Mouse (Mus musculus) heart, embryonic 15.5 days (tissue): ENCODE measurements around the gene Ces3a. TPM values are rescaled to one million over a fixed set of nuclear protein-coding genes. Genes with fewer than 3 reads are reported as not detected.

ENCODE experiments used
- ATAC-seq: fragments of 200-750 bp; cut with Nextera tagmentation; replicated peaks from 2 replicates; pipeline ENCODE4 v1.8.0; 2017; ENCODE audit warnings: low read depth, moderate TSS enrichment; ENCODE audit not compliant: insufficient number of reproducible peaks, insufficient read depth, low FRiP score
- H3K27ac ChIP-seq: fragments of 300-500 bp; sonication (generic); 2 replicates; pipeline ENCODE4 v1.5.1; 2015; ENCODE audit warnings: mild to moderate bottlenecking, inconsistent platforms
- H3K27me3 ChIP-seq: fragments of 300-500 bp; sonication (generic); 2 replicates; pipeline ENCODE4 v1.6.1; 2015; ENCODE audit warnings: inconsistent platforms
- H3K36me3 ChIP-seq: fragments of 300-500 bp; sonication (generic); 2 replicates; pipeline ENCODE4 v1.6.1; 2015; ENCODE audit warnings: mild to moderate bottlenecking, inconsistent platforms
- H3K4me1 ChIP-seq: fragments of 300-500 bp; sonication (generic); replicated peaks from 2 replicates; pipeline ENCODE4 v1.6.1; 2015; ENCODE audit warnings: inconsistent platforms
- H3K4me2 ChIP-seq: fragments of 300-500 bp; sonication (generic); 2 replicates; pipeline ENCODE4 v1.6.1; 2015; ENCODE audit warnings: inconsistent platforms, mild to moderate bottlenecking, moderate library complexity
- H3K4me3 ChIP-seq: fragments of 300-500 bp; sonication (generic); 2 replicates; pipeline ENCODE4 v1.5.1; 2015; ENCODE audit warnings: mild to moderate bottlenecking, inconsistent platforms
- H3K9ac ChIP-seq: fragments of 300-500 bp; sonication (generic); 2 replicates; pipeline ENCODE4 v1.6.1; 2015; ENCODE audit warnings: mild to moderate bottlenecking, inconsistent platforms
- H3K9me3 ChIP-seq: fragments of 300-500 bp; sonication (generic); replicated peaks from 2 replicates; pipeline ENCODE4 v1.6.1; 2016; ENCODE audit warnings: inconsistent platforms
- WGBS: fragments of 180-500 bp; shearing (Covaris S2); methylation state at CpG from one replicate; pipeline ENCODE4 v1.1.7; 2015; ENCODE audit warnings: mixed read lengths; 5-methylcytosine and 5-hydroxymethylcytosine counted together
- polyA plus RNA-seq: library from polyadenylated mRNA; unstranded; fragments of >200 nt; fragmentation: Nextera tagmentation; extraction: Ambion mirVana; gene quantifications from 2 replicates; pipeline ENCODE4 v1.2.1, GENCODE M21; 2015

The Ces3a gene
- not detected in 2 replicates for polyA plus RNA-seq

DNA sequence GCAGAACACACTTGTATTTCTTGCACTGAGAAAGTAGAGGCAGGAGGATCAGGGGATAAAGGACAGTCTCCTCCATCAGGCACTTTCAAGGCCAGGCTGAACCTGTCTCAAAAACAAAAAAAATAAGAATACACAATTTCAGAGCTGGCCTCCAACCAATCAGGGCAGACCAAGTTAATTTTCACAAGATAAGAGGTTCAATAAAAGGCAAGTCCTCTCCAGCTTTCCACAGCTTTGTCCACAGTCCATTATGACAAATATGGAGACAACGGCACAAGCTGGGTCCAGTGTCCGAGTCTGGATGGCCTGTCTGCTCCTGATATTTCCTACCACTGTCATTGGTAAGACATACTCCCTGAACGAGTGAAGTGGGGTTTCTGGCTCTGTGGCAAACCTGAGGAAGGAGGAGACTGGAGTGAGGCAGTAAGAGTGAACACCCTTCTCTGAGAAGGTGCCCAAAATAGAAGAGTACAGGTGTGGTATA lies at the start of gene Ces3a:
Gene Ces3a (plus strand): TSS at position 231 of the 484 bp plus-strand sequence.
- ATAC-seq: no peak
- Histone ChIP-seq H3K9ac (no peak within 1 kb of the TSS), H3K9me3 (no peaks in the 10 kb centered on the region), H3K4me2 (no peak within 1 kb of the TSS), H3K27ac (no peak within 1 kb of the TSS), H3K27me3 (no peaks in the 10 kb centered on the region), H3K4me1 (no peaks in the 10 kb centered on the region), H3K4me3 (no peak within 1 kb of the TSS), H3K36me3 (no peaks in the 10 kb centered on the region)
- 66% methylated on average over 3 of the region's 3 CpGs for WGBS

DNA sequence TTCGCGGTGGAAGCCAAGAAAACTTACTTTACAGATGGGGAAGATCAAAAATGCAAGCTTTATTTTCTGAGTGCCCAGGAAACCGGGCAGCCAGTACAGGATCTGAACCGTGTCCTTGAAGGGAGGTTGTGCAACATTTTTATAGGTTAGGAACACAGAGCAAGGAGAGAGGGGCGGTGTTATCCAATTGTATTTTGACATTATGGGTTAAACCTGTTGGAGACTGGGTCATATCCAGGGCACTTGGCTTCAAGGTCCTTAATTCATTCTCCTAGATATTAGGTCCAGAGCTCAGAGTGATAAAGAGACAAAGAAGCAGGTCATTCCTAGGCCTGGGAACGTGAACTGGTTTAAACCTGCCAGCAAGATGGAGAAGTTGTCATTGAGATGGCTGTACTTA lies 49.2 kb upstream of the Ces3a start:
- 76% methylated on average over 6 of the region's 6 CpGs for WGBS
- H3K9me3 ChIP-seq: no peaks in the 10 kb centered on the region
- H3K4me3 ChIP-seq: no peak overlapping the region
- H3K27ac ChIP-seq: no peak overlapping the region
- no peak for ATAC-seq
- no peak overlapping the region for H3K9ac ChIP-seq
- no peaks in the 10 kb centered on the region for H3K36me3 ChIP-seq
- no peaks in the 10 kb centered on the region for H3K4me1 ChIP-seq
- no peak overlapping the region for H3K4me2 ChIP-seq
- H3K27me3 ChIP-seq: no peaks in the 10 kb centered on the region

DNA sequence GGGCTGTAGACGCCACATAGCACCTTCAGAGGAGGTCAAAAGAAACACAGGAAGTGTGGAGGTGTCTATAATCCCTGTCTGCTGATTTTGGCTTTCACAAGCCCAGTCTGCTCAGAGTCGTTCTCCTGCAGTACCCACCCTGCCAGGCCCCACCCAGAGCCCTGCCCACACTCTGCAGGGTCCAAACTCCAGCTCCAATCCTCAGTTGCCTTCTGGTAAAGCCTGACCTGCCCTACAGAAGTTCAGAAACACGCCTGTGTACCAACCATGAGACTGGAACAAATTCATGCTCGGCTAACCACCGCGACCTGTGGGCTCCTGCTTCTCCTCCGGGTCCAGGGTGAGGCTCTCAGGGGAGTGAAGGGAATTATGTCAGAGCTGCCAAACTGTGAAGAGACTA lies 47.8 kb upstream of the Ces3a start, which contains the start of gene Ces2h:
Gene Ces2h (plus strand): TSS at position 268 of the 400 bp plus-strand sequence.
- H3K27ac ChIP-seq: no peak within 1 kb of the TSS
- no peaks in the 10 kb centered on the region for H3K4me1 ChIP-seq
- H3K36me3 ChIP-seq: no peaks in the 10 kb centered on the region
- no peak within 1 kb of the TSS for H3K9ac ChIP-seq
- no peak within 1 kb of the TSS for H3K4me3 ChIP-seq
- H3K4me2 ChIP-seq: no peak within 1 kb of the TSS
- 79% methylated on average over 7 of the region's 7 CpGs for WGBS
- no peaks in the 10 kb centered on the region for H3K27me3 ChIP-seq
- no peaks in the 10 kb centered on the region for H3K9me3 ChIP-seq
- ATAC-seq: no peak

DNA sequence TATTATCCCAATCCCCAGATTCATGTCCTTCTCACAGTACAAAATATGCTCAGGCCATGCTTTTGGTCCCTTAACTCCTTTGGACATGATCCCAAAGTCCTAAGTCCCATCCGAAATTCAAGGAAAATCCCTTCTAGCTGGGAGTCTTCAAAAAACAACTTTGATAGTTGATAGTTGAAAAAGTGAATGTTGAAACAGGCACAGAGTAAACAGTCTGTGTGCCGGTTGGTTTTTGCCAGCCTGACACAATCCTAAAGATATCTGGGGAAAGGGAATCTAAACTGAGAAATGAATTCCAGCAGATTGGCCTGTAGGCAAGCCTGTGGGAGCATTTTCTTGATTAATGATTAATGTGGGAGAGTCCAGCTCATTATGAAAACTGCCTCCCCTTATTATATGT lies 38.4 kb upstream of the Ces3a start:
- Histone ChIP-seq H3K27ac (no peak overlapping the region), H3K4me3 (no peak overlapping the region), H3K4me1 (no peaks in the 10 kb centered on the region), H3K9me3 (no peaks in the 10 kb centered on the region), H3K27me3 (no peaks in the 10 kb centered on the region), H3K9ac (no peak overlapping the region), H3K36me3 (no peaks in the 10 kb centered on the region), H3K4me2 (no peak overlapping the region)
- 70% methylated on average over 2 of the region's 2 CpGs for WGBS
- ATAC-seq: no peak

DNA sequence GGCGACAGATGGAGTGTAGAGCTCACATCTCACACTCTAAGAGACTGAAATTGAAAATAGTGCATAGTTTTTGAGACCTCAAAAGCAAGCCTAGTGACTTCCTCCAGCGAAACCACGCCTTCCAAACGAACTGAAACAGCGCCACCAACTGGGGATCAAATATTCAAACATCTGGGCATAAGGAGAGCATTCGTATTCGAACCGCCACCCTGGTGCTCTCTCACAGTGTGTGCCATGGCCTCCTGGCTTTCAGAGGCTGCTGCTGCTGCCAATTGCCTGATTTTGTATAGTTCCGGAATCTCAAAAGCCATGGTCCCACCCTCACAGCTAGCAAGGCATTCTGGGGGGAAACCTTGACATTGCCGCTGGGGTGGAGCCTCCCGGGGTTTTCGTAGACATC lies 37.3 kb upstream of the Ces3a start:
- H3K4me2 ChIP-seq: no peak overlapping the region
- no peak for ATAC-seq
- H3K27ac ChIP-seq: no peak overlapping the region
- H3K36me3 ChIP-seq: no peaks in the 10 kb centered on the region
- H3K9ac ChIP-seq: no peak overlapping the region
- 72% methylated on average over 12 of the region's 12 CpGs for WGBS
- no peaks in the 10 kb centered on the region for H3K27me3 ChIP-seq
- no peaks in the 10 kb centered on the region for H3K4me1 ChIP-seq
- H3K9me3 ChIP-seq: no peaks in the 10 kb centered on the region
- no peak overlapping the region for H3K4me3 ChIP-seq

DNA sequence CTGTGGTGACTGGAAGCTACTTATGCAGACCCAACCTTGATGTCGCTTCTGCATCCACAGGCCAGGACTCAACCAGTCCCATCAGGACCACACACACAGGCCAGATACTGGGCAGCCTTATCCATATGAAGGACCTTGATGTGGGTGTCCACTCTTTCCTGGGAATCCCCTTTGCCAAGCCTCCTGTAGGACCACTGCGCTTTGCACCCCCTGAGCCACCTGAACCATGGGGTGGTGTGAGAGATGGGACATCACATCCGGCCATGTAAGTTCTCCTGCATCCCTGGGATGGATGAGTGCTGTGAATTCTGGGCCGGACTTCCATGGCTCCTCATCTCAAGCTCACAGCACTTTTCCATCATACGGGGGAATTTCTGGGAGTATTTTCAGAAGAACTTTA lies 34.0 kb upstream of the Ces3a start:
- ATAC-seq: no peak
- WGBS: 80% methylated on average over 5 of the region's 5 CpGs
- no peaks in the 10 kb centered on the region for H3K4me1 ChIP-seq

DNA sequence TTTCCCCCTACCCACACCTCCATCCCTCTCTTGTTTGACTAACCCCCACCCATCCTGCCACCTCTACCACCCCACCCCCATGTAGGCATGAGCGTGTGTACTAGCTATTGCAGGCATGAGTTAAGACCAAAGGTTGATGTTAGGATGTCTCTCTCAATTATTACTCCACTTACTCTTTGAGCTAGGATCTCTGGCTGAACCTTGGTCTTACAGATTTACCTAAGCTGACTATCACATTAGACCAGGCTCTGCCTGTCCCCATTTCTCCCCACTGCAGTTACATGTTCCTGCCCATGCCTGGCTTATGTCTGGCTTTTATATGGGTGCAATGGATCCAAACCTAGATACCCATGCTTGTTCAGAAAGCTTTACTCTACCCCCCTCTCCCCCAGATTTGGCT lies 26.4 kb upstream of the Ces3a start:
- Histone ChIP-seq H3K27me3 (no peaks in the 10 kb centered on the region), H3K36me3 (no peaks in the 10 kb centered on the region), H3K4me2 (no peak overlapping the region), H3K9ac (no peak overlapping the region), H3K27ac (no peak overlapping the region), H3K9me3 (no peaks in the 10 kb centered on the region), H3K4me1 (no peaks in the 10 kb centered on the region), H3K4me3 (no peak overlapping the region)
- no peak for ATAC-seq
- 77% methylated on average over 1 of the region's 1 CpGs for WGBS

More for the DNA sequence above, 34.0 kb upstream of the Ces3a start:
- Histone ChIP-seq H3K4me3 (no peak overlapping the region), H3K27ac (no peak overlapping the region), H3K27me3 (no peaks in the 10 kb centered on the region), H3K4me2 (no peak overlapping the region), H3K36me3 (no peaks in the 10 kb centered on the region), H3K9ac (no peak overlapping the region), H3K9me3 (no peaks in the 10 kb centered on the region)

DNA sequence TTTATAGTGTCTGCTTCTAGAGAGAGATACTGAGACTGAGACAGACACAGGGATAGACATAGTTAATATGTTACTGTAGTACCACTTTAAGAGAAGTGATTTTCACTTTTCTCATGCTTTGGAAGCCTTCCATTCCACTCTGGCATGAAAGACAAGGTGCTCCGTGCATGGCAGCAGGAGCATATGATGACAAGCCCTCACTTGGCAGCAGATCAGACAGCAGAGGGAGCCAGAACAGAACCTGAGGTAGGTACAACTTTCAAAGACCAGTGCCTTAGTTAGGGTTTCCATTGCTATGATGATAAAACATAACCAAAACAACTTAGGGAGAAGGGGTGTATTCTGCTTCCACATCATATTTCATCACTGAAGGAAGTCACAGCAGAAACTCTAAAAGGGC lies 25.3 kb upstream of the Ces3a start:
- Histone ChIP-seq H3K4me1 (no peaks in the 10 kb centered on the region), H3K27ac (no peak overlapping the region), H3K4me2 (no peak overlapping the region), H3K9ac (no peak overlapping the region), H3K9me3 (no peaks in the 10 kb centered on the region), H3K36me3 (no peaks in the 10 kb centered on the region), H3K27me3 (no peaks in the 10 kb centered on the region), H3K4me3 (no peak overlapping the region)
- no peak for ATAC-seq
- WGBS: 37% methylated on average over 1 of the region's 1 CpGs

DNA sequence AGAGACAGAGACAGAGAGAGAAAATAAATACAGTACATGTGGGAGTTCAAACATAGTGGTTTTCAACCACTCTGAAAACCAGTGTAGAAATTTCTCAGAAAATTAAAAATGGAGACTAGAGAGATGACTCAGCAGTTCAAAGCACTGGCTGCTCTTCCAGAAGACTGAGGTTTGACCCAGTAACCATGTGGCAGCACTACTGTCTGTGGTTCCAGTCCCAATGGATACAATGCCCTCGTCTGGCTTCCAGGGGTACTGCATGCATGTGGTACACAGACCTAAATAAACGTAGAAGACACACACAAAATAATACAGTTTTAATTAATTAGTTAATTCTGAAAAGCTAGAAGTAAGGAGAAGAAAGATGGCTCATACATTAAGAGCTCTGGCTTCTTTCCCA lies 23.4 kb upstream of the Ces3a start:
- no peak overlapping the region for H3K9ac ChIP-seq
- no peak for ATAC-seq
- no peak overlapping the region for H3K4me2 ChIP-seq
- WGBS: 59% methylated on average over 2 of the region's 2 CpGs
- no peak overlapping the region for H3K4me3 ChIP-seq
- H3K4me1 ChIP-seq: no peaks in the 10 kb centered on the region
- H3K27ac ChIP-seq: no peak overlapping the region
- H3K36me3 ChIP-seq: no peaks in the 10 kb centered on the region
- no peaks in the 10 kb centered on the region for H3K9me3 ChIP-seq
- no peaks in the 10 kb centered on the region for H3K27me3 ChIP-seq

DNA sequence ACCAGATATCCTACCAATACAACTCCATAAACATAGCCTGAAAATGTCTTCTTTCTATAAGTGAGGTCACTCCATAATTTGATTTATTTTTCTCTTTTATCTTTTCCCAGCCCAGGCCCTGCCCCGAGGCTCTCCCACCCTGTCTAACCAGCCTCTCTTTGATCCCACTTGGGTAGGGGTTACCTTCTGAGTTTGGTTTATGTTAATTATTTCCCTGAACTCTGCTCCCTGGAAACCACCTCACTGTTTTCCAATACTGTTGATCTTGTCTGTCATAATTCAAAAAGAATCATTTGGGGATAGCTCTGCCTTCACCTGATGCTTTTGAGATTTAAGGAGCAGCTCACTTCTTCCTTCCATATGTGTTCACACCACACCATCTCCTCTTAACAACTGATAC lies 4.9 kb upstream of the Ces3a start:
- Histone ChIP-seq H3K4me2 (no peak overlapping the region), H3K27ac (no peak overlapping the region), H3K9me3 (no peaks in the 10 kb centered on the region), H3K36me3 (no peaks in the 10 kb centered on the region), H3K4me3 (no peak overlapping the region), H3K9ac (no peak overlapping the region), H3K27me3 (no peaks in the 10 kb centered on the region), H3K4me1 (no peaks in the 10 kb centered on the region)
- 57% methylated on average over 1 of the region's 1 CpGs for WGBS
- no peak for ATAC-seq

DNA sequence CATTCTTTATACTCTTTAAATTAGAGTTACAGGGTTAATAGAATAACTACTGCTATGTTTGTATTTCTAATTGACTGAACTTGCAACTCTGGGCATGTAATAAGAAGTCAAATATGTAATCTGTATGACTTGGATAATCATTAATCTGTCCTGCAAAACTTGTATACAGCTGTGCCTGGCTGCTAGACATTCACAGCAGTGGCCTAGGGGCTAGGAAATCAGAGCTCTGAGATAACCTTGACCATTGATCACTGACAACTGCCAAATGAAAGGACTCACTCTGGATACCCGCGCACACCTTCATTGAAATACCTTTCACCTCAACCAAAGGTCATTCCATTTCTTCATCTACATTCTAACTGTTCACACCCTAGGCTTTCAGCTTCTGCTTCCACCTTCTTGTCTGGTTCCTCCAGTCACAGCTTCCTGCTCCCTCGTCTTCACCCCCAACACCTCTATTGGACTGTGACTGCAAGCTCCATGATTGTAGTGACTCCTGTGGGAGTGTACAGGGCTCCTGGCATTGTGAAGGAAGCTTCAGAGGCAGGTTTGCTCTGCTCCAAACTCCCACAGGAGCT lies 2.5 kb upstream of the Ces3a start:
- Histone ChIP-seq H3K9ac (no peak overlapping the region), H3K4me2 (no peak overlapping the region), H3K27ac (no peak overlapping the region), H3K9me3 (no peaks in the 10 kb centered on the region), H3K4me1 (no peaks in the 10 kb centered on the region), H3K36me3 (no peaks in the 10 kb centered on the region), H3K27me3 (no peaks in the 10 kb centered on the region), H3K4me3 (no peak overlapping the region)
- 77% methylated on average over 3 of the region's 3 CpGs for WGBS
- no peak for ATAC-seq

DNA sequence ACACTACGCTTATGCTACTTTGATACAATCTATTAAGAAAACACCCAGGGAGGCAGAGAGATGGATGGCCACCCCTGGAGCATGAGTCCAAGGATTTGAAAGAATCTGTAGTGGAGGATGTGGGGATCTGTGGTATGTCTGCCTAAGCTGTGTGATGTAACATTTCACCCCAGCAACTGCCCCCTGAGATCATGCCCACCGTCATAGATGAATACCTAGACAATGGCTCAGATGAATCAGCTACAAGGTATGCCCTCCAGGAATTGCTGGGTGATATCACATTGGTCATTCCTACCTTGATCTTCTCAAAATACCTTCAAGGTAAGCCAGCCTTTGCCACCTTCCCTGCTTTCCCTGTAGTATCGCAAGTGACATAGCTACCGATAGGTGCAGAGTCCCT lies 7.8 kb downstream of the Ces3a start:
- no peak for ATAC-seq
- no peak overlapping the region for H3K9ac ChIP-seq
- H3K27ac ChIP-seq: no peak overlapping the region
- H3K27me3 ChIP-seq: no peaks in the 10 kb centered on the region
- H3K9me3 ChIP-seq: no peaks in the 10 kb centered on the region
- H3K4me3 ChIP-seq: no peak overlapping the region
- H3K4me2 ChIP-seq: no peak overlapping the region
- WGBS: 92% methylated on average over 4 of the region's 4 CpGs
- no peaks in the 10 kb centered on the region for H3K4me1 ChIP-seq
- no peaks in the 10 kb centered on the region for H3K36me3 ChIP-seq
